Mouse (Mus musculus) C2C12 (cell line): ENCODE measurements around the gene Naa20. TPM values are rescaled to one million over a fixed set of nuclear protein-coding genes. Genes with fewer than 3 reads are reported as not detected.

ENCODE experiments used
- H3K27me3 ChIP-seq: one replicate; pipeline ENCODE4 v1.6.1; 2011; ENCODE audit not compliant: control insufficient read depth, insufficient read depth, insufficient read length
- H3K36me3 ChIP-seq: one replicate; pipeline ENCODE4 v1.6.1; 2011; ENCODE audit not compliant: control insufficient read depth, insufficient read depth
- H3K4me3 ChIP-seq: one replicate; pipeline ENCODE4 v1.5.1; 2011; ENCODE audit warnings: mild to moderate bottlenecking, control low read depth; ENCODE audit not compliant: poor library complexity, insufficient read depth, severe bottlenecking
- H3K79me2 ChIP-seq: one replicate; pipeline ENCODE4 v1.6.1; 2011; ENCODE audit not compliant: control insufficient read depth, insufficient read depth
- H3K79me3 ChIP-seq: one replicate; pipeline ENCODE4 v1.6.1; 2011; ENCODE audit warnings: low read depth, control low read depth
- H3ac ChIP-seq: one replicate; pipeline ENCODE3; 2011; ENCODE audit warnings: low read depth; ENCODE audit not compliant: control insufficient read depth, insufficient read length
- CEBPB ChIP-seq: IDR thresholded peaks from one replicate; pipeline ENCODE4 v1.6.1; 2011; ENCODE audit warnings: low read depth, mild to moderate bottlenecking, control low read depth, moderate library complexity
- CTCF ChIP-seq: IDR thresholded peaks from one replicate; pipeline ENCODE4 v1.5.1; 2011; ENCODE audit not compliant: control insufficient read depth, insufficient read depth, insufficient read length
- microRNA-seq: library from miRNA; unstranded; fragments of <30 nt; microRNA quantifications from one replicate; pipeline ENCODE4, GENCODE M21; 2019; ENCODE audit warnings: borderline microRNAs expressed
- polyA plus RNA-seq: library from polyadenylated mRNA; unstranded; fragments of >200 nt; fragmentation: generic; extraction: Trizol; gene quantifications from one replicate; pipeline ENCODE4 v1.2.1, GENCODE M21; 2012; ENCODE audit warnings: missing spikeins

The Naa20 gene
- polyA plus RNA-seq, 1 experiment, result 61.3 TPM

DNA sequence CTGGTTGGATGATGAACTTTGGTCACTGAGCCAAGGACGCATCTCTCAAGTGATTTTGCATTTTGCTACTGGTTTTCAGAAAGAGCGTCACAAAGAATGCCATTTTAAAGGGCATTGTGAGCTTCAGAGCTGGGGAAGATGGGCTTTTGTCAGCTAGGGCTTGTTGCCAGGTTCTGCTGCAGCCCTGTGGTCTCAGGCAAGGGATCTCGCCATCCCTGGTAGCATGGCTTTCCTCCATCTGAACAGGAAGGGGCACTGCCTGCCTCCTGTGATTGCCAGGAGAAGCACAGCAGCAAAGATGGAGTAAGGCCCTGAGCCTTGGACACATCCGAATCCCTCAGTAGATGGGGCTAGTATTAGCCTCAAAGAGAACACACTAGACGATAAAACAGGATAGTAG, 60.0 kb downstream of the Naa20 start:
- Histone ChIP-seq H3K4me3 (no peak overlapping the region), H3K27me3 (no peaks in the 10 kb centered on the region), H3K79me3 (no peaks in the 10 kb centered on the region), H3ac (no peak overlapping the region), H3K36me3 (no peaks in the 10 kb centered on the region), H3K79me2 (no peaks in the 10 kb centered on the region)
- no peak for TF ChIP-seq CTCF
- TF ChIP-seq CEBPB, result no peak

Small RNA genes within 50 kb of the gene (microRNA-seq; reads per million reads assigned to microRNA genes)
- gene Gm25026, result not detected

Other genes starting within 250 kb of the Naa20 start
- 9.3 TPM for gene Rin2, start 226.9 kb upstream of the Naa20 start, polyA plus RNA-seq
- gene Cfap61, start 32.7 kb downstream of the Naa20 start, polyA plus RNA-seq, result 0.06 TPM
- gene Crnkl1, start 32.9 kb downstream of the Naa20 start, polyA plus RNA-seq, result 8.8 TPM